Mouse (Mus musculus) activated CD4-positive, CD25-positive, alpha-beta regulatory T cell, adult 4 months (primary cell): ENCODE data around the gene Wdr70. TPM values are rescaled to one million over a fixed set of nuclear protein-coding genes. Genes with fewer than 3 reads are reported as not detected.
"Not testable (repeated sequence)": the region's sequence is repeated elsewhere in the genome, so short reads cannot be mapped to it uniquely, and the experiment has no call there.

ENCODE experiments used
- ATAC-seq: one replicate; pipeline ENCODE4 v1.8.0; 2017
- polyA plus RNA-seq, 2 experiments: library from polyadenylated mRNA; unstranded; fragments of 100-300 nt; shearing (Covaris generic); gene quantifications; one replicate each; pipeline ENCODE4 v1.2.1; 2017

Wdr70 gene
- polyA plus RNA-seq: 10 to 100 TPM; 35.3 to 36.5 TPM

DNA sequence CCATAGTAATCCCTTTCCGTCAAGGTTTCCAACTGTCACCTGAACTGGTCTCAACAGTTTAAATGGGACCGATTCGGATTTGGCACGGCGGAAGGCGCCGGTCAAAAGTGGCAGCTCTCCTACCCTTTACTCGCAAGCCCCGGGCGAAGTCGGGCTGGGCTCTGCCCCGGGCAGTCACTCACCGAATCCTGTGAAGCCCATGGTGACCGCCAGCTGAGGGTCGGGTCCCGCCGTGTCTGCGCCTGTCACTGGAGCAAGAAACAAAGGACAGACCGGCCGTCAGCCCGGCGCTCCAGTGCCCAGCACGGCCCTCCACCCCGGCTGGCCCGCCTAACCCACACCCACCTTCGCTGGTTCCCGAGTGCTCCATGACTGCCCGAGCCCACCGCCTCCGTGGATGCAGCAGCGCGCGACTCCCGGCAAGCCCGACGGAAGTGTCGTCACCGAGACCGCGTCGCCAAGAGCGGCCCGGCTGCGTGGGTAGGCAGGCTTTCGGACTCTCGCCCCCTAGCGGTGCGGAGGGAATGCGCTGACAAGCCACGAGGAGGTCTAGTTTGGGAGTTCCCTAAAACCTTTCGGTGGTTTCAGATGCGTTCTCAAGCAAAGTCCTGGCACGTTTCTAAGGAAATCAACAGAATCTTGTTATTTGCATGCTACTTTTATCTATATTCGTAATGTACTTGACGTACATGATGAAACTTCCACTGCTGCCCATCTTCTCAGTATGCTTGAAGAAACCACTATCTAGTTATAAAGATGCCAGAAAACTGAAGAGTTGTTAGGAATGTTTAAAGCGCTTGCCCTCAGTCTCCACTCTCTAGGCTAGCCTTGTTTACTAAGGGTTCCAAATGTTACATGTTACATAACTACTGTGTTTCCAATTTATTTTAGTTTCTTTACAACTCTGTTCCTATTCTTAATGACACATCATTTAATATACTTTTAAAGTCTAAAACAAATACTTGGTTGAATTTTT is at the start of gene Wdr70:
Gene Wdr70 (minus strand): TSS at position 436 of the 976 bp plus-strand sequence.
- ATAC-seq: peak; percentile 94

DNA sequence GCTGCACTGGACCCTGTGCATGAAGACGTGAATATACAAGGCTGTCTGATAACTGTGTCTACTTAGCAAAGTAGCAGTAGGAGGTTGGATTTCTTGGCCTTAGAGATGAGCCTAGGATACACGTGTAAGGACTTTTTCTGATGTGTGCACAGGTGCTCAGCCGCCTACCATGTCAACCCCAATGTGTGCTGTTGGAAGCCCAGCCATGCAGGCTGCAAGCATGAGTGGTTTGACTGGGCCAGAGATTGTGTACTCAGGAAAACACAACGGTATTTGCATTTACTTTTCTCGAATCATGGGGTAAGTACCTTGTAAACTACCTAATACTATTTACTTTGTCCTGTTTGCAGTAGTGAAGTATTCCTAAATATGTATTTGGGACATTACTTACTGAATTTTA is 36.6 kb upstream of the Wdr70 start:
- no peak for ATAC-seq

DNA sequence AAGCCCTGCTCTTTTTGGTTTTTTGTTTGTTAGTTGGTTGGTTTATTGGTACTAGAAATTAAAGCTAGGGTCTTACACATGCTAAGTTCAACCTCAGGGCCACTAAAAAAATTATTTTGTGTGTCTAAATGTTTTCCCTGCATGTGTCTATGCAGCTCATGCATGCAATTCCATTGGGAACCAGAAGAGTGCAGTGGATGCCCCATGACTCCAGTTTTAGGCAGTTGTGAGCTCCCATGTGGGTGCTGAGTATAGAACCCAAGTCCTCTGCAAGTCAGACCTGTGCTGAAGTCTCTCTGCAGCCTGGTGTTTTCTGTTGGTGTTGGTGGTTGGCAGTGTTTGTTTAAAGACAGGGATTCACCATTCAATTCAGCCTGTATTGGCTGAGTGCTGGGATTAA is 32.8 kb upstream of the Wdr70 start:
- ATAC-seq: no peak

DNA sequence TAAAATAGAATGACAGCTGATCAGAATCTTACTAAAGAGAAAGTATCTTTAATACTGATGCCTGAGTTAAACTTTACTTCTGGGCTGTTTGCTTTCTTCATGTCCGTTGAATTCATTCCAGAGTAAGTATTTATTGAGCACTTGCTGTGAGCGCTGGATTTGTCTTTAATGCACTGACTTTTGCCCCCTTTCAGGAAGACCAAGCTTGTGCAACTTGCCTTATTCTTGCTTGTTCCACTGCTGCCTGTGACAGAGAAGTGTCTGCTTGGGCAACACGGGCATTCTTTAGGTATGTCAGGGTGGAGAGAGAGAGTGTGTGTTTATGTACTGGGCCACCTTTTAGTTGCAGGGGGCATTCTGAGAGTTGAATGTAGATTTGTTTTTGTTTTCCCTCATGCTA is 32.3 kb upstream of the Wdr70 start:
- ATAC-seq: no peak

DNA sequence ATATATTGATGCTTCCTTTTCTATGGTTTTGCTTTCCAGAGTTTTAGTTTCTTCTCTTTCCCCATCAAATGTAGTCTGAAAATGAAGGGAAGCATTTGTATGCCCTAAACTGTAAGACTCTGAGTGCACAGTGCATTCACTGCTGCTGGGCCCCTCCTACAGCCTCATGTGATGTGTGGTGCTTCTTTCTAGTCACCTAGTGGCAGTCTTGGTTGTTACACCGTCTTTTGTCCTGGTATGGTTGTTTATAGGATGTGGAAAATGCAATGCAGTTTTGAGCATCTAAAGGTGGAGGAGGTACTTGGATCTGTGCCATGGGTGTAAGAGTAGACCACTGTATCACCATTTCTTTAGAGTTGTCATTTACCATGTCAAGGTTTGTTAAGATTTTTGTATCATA is 30.3 kb upstream of the Wdr70 start:
- no peak for ATAC-seq

DNA sequence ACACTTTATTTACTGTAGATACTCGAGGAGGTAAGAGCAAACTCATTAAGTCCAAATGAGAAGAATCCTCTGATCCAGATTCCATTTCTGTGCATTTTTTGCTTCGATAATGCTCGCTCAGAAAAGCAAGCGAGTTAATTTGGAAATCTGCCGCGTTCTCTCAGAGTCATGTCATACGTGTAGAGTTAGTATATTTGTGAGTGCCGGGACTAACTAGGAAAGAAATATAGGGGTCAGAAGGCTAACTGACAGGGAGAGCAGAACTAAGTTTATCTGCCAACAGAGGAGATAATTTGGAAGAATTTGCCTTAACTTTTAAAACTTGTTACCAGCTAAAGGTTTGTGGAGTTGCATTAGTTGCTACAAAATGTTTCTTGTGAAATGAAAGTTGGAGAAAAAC is 10.8 kb upstream of the Wdr70 start:
- no peak for ATAC-seq

DNA sequence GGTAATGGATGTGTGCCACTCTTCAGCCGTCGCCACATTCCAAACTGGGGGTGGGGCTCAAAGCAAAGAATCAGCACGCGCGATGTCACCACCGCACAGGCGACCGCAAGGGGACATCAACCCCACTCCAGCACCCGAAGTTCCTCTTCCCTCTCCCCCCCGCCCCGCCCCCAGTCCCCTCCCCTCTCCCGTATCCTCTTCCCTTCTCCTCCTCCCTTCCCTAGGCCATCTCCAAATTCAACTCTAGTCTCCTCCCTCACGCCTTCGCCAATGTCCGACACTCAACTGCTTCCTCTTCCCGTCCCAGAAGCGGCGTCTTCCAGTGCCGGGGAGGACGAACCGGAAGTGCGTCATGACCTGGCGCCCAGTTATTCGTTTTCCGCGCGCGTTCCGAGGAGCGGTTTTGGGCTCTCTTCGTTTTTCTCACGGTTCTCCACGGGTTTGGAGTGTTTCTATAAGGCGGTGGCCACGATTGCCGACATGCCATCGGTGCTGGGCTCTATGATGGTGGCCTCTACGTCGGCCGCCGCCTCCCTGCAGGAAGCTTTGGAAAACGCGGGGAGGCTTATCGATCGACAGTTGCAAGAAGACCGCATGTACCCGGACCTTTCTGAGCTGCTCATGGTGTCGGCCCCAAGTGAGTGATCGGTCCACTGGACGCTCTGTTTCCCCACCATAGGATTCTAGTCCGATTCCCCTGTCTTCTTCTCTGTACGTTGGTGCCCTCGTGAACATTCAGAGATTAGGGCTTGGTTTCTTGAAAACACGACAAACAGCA is 10.1 kb upstream of the Wdr70 start, which contains the start of gene Nup155:
Gene Nup155 (plus strand): TSS at position 308 of the 778 bp plus-strand sequence.
- peak; percentile 99 for ATAC-seq

DNA sequence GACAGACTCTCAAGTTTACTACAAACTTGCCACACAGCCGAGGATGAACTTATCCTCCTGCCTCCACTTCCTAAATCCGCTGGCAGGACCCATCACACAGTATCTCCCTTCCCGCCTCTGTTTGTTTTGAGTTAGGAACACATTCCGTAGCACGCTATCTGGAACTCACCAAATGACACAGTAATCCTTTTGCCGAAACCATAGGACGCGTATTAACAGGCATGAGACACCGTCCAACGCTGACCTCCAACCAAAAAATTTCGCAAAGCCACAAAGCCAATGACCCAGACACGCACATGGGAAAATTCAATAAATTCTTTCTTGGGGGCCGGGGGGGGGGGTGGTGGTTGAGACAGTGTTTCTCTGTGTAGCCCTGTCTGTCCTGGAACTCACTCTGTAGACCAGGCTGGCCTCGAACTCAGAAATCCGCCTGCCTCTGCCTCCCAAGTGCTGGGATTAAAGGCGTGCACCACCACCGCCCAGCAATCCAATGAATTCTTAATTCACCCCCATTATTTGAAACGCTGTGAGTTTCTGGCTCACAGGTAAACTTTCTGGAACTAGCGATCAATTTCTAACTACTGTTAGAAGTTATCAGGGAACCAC is 9.5 kb upstream of the Wdr70 start:
- no peak for ATAC-seq

DNA sequence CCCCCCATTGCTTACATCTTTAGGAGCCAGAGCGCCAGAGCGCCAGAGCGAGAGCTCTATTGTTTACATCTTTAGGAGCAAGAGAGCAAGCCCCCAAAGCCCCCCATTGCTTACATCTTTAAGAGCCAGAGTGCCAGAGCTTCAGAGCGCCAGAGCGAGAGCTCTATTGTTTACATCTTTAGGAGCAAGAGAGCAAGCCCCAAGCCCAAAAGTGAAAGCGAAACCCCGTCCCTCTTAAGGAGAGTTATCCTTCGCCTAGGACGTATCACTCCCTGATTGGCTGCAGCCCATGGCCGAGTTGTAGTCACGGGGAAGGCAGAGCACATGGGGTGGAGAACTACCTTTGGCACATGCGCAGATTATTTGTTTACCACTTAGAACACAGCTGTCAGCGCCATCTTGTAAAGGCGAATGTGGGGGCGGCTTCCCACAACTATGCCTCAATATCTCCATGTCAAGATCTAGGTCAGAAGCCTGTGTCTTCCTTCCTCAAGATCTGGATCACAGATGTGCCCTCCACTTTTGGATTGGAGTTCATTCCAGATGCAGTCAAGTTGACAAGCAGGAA is 3.0 kb upstream of the Wdr70 start:
- ATAC-seq: not testable (repeated sequence)

DNA sequence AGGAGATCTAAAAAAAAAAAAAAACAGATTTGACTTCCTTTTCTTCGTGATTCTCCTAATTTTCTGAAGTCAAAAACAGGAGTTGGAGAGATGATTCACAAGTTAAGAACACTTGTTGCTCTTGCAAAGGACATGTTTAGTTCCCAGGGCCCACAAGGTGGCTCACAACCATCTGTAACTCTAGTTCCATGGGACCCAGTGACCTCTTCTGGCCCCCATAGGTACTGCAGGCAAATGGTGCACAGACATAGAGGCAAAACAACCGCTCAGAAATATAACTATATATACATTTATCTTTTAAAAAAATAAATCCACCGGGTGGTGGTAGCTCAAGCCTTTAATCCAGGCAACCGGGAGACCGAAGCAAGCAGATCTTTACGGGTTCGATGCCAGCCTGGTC is 1.2 kb downstream of the Wdr70 start:
- peak; percentile 32 for ATAC-seq

DNA sequence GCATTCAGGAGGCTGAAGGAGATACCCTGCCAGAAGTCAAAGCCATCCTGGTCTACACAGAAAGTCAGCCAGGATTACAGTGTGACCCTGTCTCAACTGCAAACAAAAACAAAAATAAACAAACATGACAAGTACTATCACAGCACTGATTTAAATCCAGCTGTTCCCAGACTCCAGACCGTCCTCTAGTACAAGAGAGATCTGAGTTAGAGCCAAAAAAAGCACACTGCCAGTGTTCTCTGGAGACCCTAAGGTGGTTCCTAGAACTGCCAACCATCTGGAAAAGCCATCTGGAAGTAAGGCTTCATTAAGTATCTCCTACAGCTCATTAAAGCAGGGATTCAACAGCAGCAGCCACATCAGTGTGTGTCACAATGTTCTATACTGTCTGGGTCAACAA is 6.3 kb downstream of the Wdr70 start:
- not testable (repeated sequence) for ATAC-seq

DNA sequence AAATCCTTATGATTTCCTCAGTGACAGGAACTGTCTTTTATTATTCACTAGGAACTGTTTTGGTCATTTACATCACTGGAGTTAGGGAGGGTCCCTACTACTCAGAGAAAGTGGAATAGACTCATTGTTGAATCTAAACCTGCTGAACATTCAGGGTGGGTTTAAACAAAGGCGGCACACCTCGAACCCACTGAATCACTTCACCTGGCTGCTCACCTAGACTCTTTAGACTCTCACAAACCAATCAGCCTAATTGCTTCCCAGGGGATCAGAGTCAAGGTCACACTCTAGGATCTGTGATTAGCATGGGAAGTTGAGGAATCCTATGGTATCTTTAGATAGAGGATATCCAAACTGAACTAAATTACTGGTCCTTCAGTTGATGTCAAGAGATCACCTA is 8.3 kb downstream of the Wdr70 start:
- no peak for ATAC-seq

DNA sequence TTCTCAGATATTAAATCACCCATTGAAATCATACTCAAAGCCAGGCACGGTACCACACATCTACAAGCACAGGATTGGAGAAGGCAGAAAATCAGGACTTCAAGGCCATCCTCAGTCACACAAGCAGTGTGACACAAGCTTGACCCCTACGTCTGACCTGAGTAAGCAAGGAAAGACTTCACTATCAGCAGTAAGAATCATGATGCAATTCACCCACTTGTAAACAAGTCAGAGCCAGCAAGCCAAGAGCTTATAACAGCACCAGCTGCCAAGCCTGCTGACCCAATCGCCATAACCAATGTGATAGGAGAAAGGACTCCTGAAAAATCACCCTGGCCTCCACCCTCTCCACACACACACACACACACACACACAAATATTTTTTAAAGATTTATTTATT is 10.3 kb downstream of the Wdr70 start:
- no peak for ATAC-seq

DNA sequence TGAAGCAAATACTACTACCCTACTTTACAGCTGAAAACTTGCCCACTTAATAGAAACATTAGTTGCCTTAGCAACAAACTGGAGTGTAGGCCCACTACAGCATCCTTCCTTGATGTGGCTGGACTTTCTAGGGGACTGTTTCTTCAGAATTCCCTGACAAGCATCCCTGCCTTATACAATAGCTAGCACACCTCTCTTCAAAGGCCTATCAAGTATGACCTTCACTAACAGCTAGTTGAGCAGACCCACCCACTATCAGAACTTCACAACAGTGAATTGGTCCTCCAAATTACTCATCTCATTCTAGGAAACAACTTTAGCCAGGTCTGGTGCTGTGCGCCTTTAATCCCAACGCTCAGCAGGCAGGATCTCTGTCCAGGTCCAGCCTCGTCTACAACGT is 11.7 kb downstream of the Wdr70 start:
- ATAC-seq: no peak

DNA sequence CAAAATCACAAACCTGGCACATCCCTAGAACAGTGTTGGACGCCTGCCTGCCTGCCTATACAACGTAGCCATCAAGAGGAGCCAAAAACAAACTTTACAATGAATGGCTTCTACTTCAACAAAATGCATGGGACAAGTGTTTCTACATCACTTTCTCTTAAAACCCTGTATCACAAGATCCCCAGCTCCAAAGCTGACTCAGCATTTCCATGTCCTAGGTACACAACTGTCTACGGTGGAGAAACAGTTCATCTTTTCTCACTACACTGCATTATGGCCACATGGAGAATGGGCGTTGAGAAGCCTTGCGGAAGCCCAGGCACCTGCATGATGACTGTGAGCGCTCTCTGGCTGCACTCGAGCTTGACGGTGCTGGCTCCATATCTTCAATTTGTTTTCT is 16.9 kb downstream of the Wdr70 start:
- ATAC-seq: no peak

DNA sequence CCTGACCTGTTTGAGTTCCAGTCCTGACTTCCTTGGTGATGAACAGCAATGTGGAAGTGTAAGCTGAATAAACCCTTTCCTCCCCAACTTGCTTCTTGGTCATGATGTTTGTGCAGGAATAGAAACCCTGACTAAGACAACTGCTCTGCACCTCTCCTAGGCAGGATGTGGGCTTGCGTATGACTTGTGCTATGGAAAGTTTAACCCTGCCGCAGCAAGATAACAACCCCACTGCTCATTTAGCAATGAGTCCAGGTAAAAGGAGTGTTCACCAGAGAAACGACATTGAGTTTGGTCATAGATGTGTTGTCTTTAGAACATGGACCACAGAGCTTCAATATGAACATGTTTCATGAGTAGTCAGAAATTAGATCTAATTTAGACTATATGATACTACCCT is 25.9 kb downstream of the Wdr70 start:
- ATAC-seq: peak; percentile 90

DNA sequence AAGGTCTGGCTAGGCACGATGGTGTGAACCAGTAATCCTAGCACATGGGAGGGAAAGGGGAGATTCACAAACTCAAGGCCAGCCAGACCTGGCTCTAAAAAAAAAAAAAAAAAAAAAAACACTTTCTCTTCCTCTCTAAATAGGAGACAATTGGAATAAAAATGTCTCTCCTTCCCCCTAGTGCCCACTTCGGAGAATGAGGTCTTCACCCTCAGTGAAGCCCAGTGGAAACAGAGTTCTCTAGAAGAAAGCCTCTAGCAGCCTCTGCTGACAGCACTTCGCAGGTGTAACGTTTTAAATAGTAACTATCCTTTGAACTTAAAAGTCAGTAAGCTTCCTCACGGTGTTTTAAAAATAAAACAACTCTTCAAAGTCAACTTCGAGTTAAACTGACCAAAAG is 33.8 kb downstream of the Wdr70 start:
- ATAC-seq: no peak

DNA sequence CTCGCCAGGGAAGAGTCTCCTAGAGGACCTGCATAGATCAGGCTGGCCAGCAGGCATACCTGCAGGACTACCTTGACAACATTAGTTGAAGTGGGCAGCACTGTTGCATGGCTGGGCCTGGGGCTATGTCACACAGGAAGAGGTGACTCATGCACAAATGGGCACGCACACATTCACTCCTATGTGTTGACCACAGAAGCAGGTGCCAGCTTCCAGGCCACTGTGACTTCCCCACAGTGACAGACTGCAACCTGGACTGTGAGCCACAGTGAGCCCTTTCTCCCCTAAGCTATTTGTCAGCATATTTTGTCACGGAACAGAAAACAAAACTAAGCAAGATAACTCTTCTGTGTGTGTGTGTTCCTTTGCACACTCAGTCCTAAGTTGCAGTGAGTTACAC is 47.8 kb downstream of the Wdr70 start:
- ATAC-seq: no peak

DNA sequence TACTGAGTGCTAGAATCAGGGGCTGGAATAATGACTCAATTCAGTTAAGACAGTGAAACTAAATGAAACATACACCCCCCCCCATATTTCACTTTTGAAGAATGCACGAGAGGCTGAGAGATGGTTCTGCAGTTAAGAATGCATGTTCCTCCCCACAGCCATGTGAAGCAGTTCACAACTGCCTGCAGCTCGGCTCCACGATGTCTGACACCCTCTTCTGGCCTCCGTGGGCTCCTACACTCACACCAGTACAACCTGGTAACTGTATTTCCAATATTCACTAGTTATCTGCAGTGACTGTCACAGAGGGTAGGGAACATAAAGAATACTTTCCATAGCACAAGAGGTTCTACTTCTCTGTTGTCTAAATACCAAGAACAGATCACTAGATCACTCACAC is 59.2 kb downstream of the Wdr70 start:
- ATAC-seq: no peak

DNA sequence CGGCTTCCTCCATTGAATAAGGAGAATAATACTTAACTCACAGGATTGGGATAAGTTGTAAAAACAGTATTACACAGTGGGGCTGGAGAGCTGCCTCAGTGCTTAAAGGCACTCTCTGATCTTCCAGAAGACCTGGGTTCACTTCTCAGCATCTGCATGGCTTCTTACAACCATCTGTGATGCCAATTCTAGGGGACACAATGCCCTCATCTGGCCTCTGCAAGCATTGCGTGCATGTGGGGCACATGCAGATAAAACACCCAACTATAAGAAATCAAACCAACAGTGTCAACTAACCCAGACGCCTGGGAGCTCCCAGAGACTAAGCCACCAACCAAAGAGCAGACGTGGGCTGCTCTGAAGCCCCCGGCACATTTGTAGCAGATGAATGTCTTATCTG is 60.6 kb downstream of the Wdr70 start:
- no peak for ATAC-seq

DNA sequence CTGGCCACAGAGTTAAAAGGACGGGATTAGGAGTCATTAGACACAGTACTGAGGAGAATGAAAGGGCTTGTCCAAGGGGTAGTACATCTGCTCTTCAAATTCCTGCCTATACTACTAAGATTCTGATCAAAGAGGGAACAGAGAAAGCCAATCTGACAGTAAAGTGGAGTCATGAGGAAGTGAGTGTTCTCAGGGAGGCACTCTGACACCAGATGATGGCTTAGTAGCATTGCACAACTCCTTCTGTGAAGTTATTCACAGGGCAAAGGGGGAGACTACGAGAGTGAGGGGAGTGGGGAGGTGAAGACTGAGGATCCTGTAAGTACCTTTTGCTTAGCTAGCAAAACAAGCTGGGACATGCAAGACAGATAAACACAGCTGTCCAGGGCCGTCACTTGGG is 61.2 kb downstream of the Wdr70 start:
- ATAC-seq: no peak

DNA sequence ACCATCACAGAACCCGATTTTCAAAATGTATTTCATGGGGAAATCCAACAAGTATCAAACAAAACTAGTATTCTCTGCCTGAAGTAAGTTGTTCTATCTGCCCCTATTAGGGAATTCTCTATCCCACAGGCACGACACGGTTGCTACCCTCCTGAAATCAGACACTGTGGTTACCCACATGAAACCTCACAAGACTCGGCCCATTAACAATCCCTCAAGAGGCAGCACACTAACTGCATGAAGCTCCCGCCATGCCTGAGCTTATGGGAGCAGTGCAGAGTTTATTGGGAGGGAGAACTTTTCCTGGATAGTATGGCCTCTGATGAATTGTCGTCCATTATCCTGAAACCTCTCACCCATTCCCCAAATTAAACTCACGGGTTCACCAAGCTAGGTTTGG is 67.8 kb downstream of the Wdr70 start:
- no peak for ATAC-seq

DNA sequence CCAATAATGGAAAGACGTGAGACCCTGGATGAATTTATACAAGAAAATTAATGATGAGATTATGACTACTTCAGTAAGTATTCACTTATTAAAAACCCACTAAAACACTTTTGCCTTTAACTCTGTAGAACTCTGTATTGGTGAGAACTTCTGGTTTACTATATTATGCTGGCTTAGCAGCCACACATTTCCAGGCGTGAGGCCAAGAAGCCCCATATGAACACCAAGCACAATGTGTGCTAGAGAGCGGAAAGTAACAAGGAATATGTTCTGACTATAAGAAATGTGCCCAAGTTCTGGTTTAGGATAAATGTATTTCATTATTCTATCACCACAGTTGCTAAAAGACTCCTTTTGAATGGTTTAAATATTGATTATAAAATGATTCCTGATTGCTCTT is 68.4 kb downstream of the Wdr70 start:
- ATAC-seq: no peak
